ENCODE assay signal across 8 mouse cellular contexts in the genomic region with DNA sequence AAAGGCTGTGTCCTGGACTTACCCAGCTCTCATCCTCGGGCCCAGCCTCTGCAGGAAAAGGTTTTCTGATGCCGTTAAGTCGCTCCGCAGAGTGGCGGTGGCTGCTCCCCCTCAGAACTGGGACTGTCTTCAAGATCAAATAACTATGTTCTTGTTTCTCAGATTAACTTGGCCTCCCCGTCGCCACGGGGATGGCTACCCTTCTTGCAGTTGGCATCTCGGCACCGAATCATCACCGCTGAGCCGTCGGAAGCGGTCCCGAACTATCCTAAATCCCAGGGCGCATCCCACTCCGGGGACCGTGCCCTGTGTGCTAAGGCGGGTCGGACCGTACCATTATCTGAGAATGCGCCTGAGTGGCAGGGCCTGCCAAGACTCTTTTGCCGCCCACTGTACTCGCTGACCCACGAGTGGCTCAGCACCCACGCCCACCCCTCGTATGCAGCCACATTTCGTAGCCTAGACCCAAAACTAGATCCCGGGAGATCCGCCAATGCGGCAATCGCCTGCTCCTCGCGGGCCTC. TPM values are rescaled to one million over a fixed set of nuclear protein-coding genes. Genes with fewer than 3 reads are reported as not detected.
DNase-seq lines count a peak whose midpoint lies in the region; ATAC-seq lines count a peak whose summit lies in the region.

No protein-coding gene starts in this region.

- peak; percentile 27; the same call in 1 of the 2 replicates for ATAC-seq in kidney, embryonic 16.5 days (ENCODE audit: low FRiP score, low TSS enrichment)
- ATAC-seq in embryonic facial prominence, embryonic 13.5 days (ENCODE audit: insufficient number of reproducible peaks, insufficient read depth, low FRiP score, low TSS enrichment, low read depth): no peak
- no peak for ATAC-seq in intestine, embryonic 14.5 days (replicated peaks; ENCODE audit: low FRiP score, low TSS enrichment, low read depth)

- H3K27ac ChIP-seq in kidney, embryonic 16.5 days (ENCODE audit: low read length): no peak overlapping the region
- peak overlapping the region; percentile 92 for H3K27ac ChIP-seq in embryonic facial prominence, embryonic 13.5 days
- no peak overlapping the region for H3K27ac ChIP-seq in intestine, embryonic 14.5 days (ENCODE audit: low read depth)

- DNase-seq in kidney, adult 9 months: no peak
- DNase-seq in intestine, embryonic 14.5 days (ENCODE audit: low spot score): peak; percentile 85
- peak; percentile 82 for DNase-seq in neural tube, embryonic 10.5 days (ENCODE audit: extremely low spot score, low spot score)
- DNase-seq in spleen, postnatal 4 days (ENCODE audit: low spot score in 2 of 2): no peak
- DNase-seq in left cerebral cortex, adult 11 months (ENCODE audit: low spot score): no peak
- no peak for DNase-seq in urinary bladder, postnatal 25 days (ENCODE audit: low spot score)

- peaks cover 90% of the 10 kb centered on the region for H3K27me3 ChIP-seq in kidney, embryonic 16.5 days (ENCODE audit: insufficient read depth, low read length)
- H3K27me3 ChIP-seq in embryonic facial prominence, embryonic 13.5 days: peaks cover 90% of the 10 kb centered on the region
- peaks cover 96% of the 10 kb centered on the region for H3K27me3 ChIP-seq in intestine, embryonic 14.5 days (replicated peaks; ENCODE audit: control insufficient read depth, insufficient read depth, low read length)

- H3K4me1 ChIP-seq in kidney, embryonic 16.5 days (ENCODE audit: insufficient read depth, low read length): peaks cover 10% of the 10 kb centered on the region
- H3K4me1 ChIP-seq in embryonic facial prominence, embryonic 13.5 days: peaks cover 56% of the 10 kb centered on the region
- H3K4me1 ChIP-seq in intestine, embryonic 14.5 days (replicated peaks; ENCODE audit: control insufficient read depth, insufficient read depth, low read length): peaks cover 4% of the 10 kb centered on the region

- no peak overlapping the region; the same call in 1 of the 2 replicates for H3K4me2 ChIP-seq in kidney, embryonic 16.5 days (replicated peaks; ENCODE audit: low read depth, low read length)
- H3K4me2 ChIP-seq in embryonic facial prominence, embryonic 13.5 days: peak overlapping the region; percentile 73
- H3K4me2 ChIP-seq in intestine, embryonic 14.5 days (ENCODE audit: low read length): no peak overlapping the region

- H3K9me3 ChIP-seq in kidney, embryonic 16.5 days (ENCODE audit: low read length): no peaks in the 10 kb centered on the region
- no peaks in the 10 kb centered on the region for H3K9me3 ChIP-seq in embryonic facial prominence, embryonic 13.5 days
- no peaks in the 10 kb centered on the region for H3K9me3 ChIP-seq in intestine, embryonic 14.5 days (ENCODE audit: control insufficient read depth, low read length)

- no peak overlapping the region for H3K9ac ChIP-seq in kidney, embryonic 16.5 days (replicated peaks; ENCODE audit: low read length)
- H3K9ac ChIP-seq in embryonic facial prominence, embryonic 13.5 days: peak overlapping the region; percentile 91
- H3K9ac ChIP-seq in intestine, embryonic 14.5 days (ENCODE audit: low read length): no peak overlapping the region

- 2% methylated on average over 34 of the region's 34 CpGs for WGBS in kidney, embryonic 16.5 days
- WGBS in embryonic facial prominence, embryonic 13.5 days: under 1% methylated on average over 34 of the region's 34 CpGs
- 1% methylated on average over 34 of the region's 34 CpGs for WGBS in intestine, embryonic 14.5 days

- peak overlapping the region; percentile 45; the same call in 1 of the 2 replicates for H3K4me3 ChIP-seq in kidney, embryonic 16.5 days (ENCODE audit: low read length)
- peak overlapping the region; percentile 65 for H3K4me3 ChIP-seq in embryonic facial prominence, embryonic 13.5 days
- H3K4me3 ChIP-seq in intestine, embryonic 14.5 days (ENCODE audit: low read depth, low read length): 0 out of 2 replicates have a peak overlapping the region, but pooled peaks have one; percentile 31

- no peaks in the 10 kb centered on the region for H3K36me3 ChIP-seq in kidney, embryonic 16.5 days (ENCODE audit: insufficient read depth, low read length)
- H3K36me3 ChIP-seq in embryonic facial prominence, embryonic 13.5 days: peaks cover 5% of the 10 kb centered on the region; the same call in 1 of the 2 replicates
- H3K36me3 ChIP-seq in intestine, embryonic 14.5 days (ENCODE audit: control insufficient read depth, insufficient read depth, low read length): no peaks in the 10 kb centered on the region

RNA-seq across cellular contexts. Expression of gene Alx3, which starts 1.2 kb away (rescaled TPM):
- polyA plus RNA-seq in kidney, embryonic 16.5 days (2015; fragmentation: Nextera tagmentation; extraction: Ambion mirVana): 0.09 TPM in 1 of 2 replicates, not detected in the other
- polyA plus RNA-seq in embryonic facial prominence, embryonic 13.5 days (2015; fragmentation: Nextera tagmentation; extraction: Ambion mirVana): 31.5 and 50.5 TPM in 2 replicates
- polyA plus RNA-seq in intestine, embryonic 14.5 days (2014; fragmentation: Nextera tagmentation; extraction: Ambion mirVana): not detected in 2 replicates

RNA-seq across cellular contexts. Expression of gene Gm10961, which starts 35.1 kb away (rescaled TPM):
- polyA plus RNA-seq in kidney, embryonic 16.5 days (2015; fragmentation: Nextera tagmentation; extraction: Ambion mirVana): not detected in 2 replicates
- polyA plus RNA-seq in embryonic facial prominence, embryonic 13.5 days (2015; fragmentation: Nextera tagmentation; extraction: Ambion mirVana): not detected in 2 replicates
- polyA plus RNA-seq in intestine, embryonic 14.5 days (2014; fragmentation: Nextera tagmentation; extraction: Ambion mirVana): not detected in 2 replicates

RNA-seq across cellular contexts. Expression of gene Strip1, which starts 35.5 kb away (rescaled TPM):
- 46.8 and 46.9 TPM in 2 replicates for polyA plus RNA-seq in kidney, embryonic 16.5 days (2015; fragmentation: Nextera tagmentation; extraction: Ambion mirVana)
- polyA plus RNA-seq in embryonic facial prominence, embryonic 13.5 days (2015; fragmentation: Nextera tagmentation; extraction: Ambion mirVana): 65.3 and 69.1 TPM in 2 replicates
- polyA plus RNA-seq in intestine, embryonic 14.5 days (2014; fragmentation: Nextera tagmentation; extraction: Ambion mirVana): 49.4 and 49.7 TPM in 2 replicates

RNA-seq across cellular contexts. Expression of gene Ubl4b, which starts 41.1 kb away (rescaled TPM):
- polyA plus RNA-seq in kidney, embryonic 16.5 days (2015; fragmentation: Nextera tagmentation; extraction: Ambion mirVana): not detected in 2 replicates
- polyA plus RNA-seq in embryonic facial prominence, embryonic 13.5 days (2015; fragmentation: Nextera tagmentation; extraction: Ambion mirVana): 0.34 and 0.44 TPM in 2 replicates
- polyA plus RNA-seq in intestine, embryonic 14.5 days (2014; fragmentation: Nextera tagmentation; extraction: Ambion mirVana): not detected in 2 replicates

Comparison
In these comparisons a context has a peak if more than half of its experiments do, and no peak if none do; other contexts are left out.
1. DNase-seq: peak in intestine, embryonic 14.5 days (single experiment) and neural tube, embryonic 10.5 days (single experiment); none in kidney, adult 9 months (single experiment), spleen, postnatal 4 days (0 of 2), left cerebral cortex, adult 11 months (single experiment) and urinary bladder, postnatal 25 days (single experiment).
2. RNA of gene Alx3, which starts 1.2 kb away (polyA plus RNA-seq): 31.5 to 50.5 TPM in embryonic facial prominence, embryonic 13.5 days; not detected in intestine, embryonic 14.5 days and 0.09 TPM in kidney, embryonic 16.5 days; every median in the first group is over 10 times any median in the second.
3. Peak in every context shown above with its lines, with median percentiles within 50 percentile points of each other: H3K4me3 ChIP-seq.